Mouse (Mus musculus) limb, embryonic 14.5 days (tissue): ENCODE data around the gene Cmtr2. TPM values are rescaled to one million over a fixed set of nuclear protein-coding genes. Genes with fewer than 3 reads are reported as not detected.

ENCODE experiments used
- ATAC-seq: fragments of 200-750 bp; cut with Nextera tagmentation; 2 replicates; pipeline ENCODE4 v1.8.0; 2017; ENCODE audit warnings: low read depth, moderate number of reproducible peaks, moderate TSS enrichment; ENCODE audit not compliant: low FRiP score
- DNase-seq: peaks from one replicate; pipeline ENCODE4 v3.0.0-alpha.2; 2015; ENCODE audit warnings: low spot score
- H3K27ac ChIP-seq: fragments of 300-500 bp; sonication (generic); replicated peaks from 2 replicates; pipeline ENCODE4 v1.5.1; 2014; ENCODE audit warnings: low read depth, mild to moderate bottlenecking, low read length, moderate library complexity, mixed read lengths
- H3K27me3 ChIP-seq: fragments of 300-500 bp; sonication (generic); 2 replicates; pipeline ENCODE4 v1.6.1; 2014; ENCODE audit warnings: low read length, mixed read lengths; ENCODE audit not compliant: control insufficient read depth, insufficient read depth
- H3K36me3 ChIP-seq: fragments of 300-500 bp; sonication (generic); 2 replicates; pipeline ENCODE4 v1.6.1; 2014; ENCODE audit warnings: mild to moderate bottlenecking, low read length, moderate library complexity, mixed read lengths; ENCODE audit not compliant: control insufficient read depth, insufficient read depth
- H3K4me1 ChIP-seq: fragments of 300-500 bp; sonication (generic); 2 replicates; pipeline ENCODE4 v1.6.1; 2014; ENCODE audit warnings: antibody characterized with exemption, low read length, mixed read lengths; ENCODE audit not compliant: control insufficient read depth, insufficient read depth
- H3K4me2 ChIP-seq: fragments of 300-500 bp; sonication (generic); replicated peaks from 2 replicates; pipeline ENCODE4 v1.6.1; 2014; ENCODE audit warnings: low read depth, mild to moderate bottlenecking, low read length, moderate library complexity; ENCODE audit not compliant: severe bottlenecking
- H3K4me3 ChIP-seq: fragments of 300-500 bp; sonication (generic); replicated peaks from 2 replicates; pipeline ENCODE4 v1.5.1; 2014; ENCODE audit warnings: low read length
- H3K9ac ChIP-seq: fragments of 300-500 bp; sonication (generic); 2 replicates; pipeline ENCODE4 v1.6.1; 2014; ENCODE audit warnings: mild to moderate bottlenecking, low read depth, low read length, moderate library complexity; ENCODE audit not compliant: severe bottlenecking
- H3K9me3 ChIP-seq: fragments of 300-500 bp; sonication (generic); 2 replicates; pipeline ENCODE4 v1.6.1; 2016; ENCODE audit warnings: low read length; ENCODE audit not compliant: control insufficient read depth
- POLR2A ChIP-seq: fragments of 200-500 bp; IDR thresholded peaks from 2 replicates; pipeline ENCODE4 v1.8.0; 2012; ENCODE audit warnings: inconsistent platforms, mild to moderate bottlenecking, moderate library complexity, borderline replicate concordance; ENCODE audit not compliant: insufficient read depth, insufficient read length; ENCODE audit errors: extremely low read depth
- WGBS: fragments of 180-500 bp; shearing (Covaris S2); extraction: QIAGEN DNeasy Blood & Tissue Kit; methylation state at CpG from one replicate; pipeline ENCODE4 v1.1.7; 2014; 5-methylcytosine and 5-hydroxymethylcytosine counted together
- polyA plus RNA-seq, 2 experiments: library from polyadenylated mRNA; depleted of rRNA in 1 of 2; stranded (reverse) in 1 of 2; unstranded in 1 of 2; fragments of >200 nt; fragmentation: Nextera tagmentation in 1 of 2; extraction: Ambion mirVana in 1 of 2; gene quantifications; 2 replicates each; pipeline versions ENCODE4 v1.2.1 to v1.2.3; 2012 to 2014

The Cmtr2 gene
- polyA plus RNA-seq, 2 experiments = 6.8 to 8.6 TPM

GRCm38 (mm10) chr8:110273394-110273793, 57.9 kb downstream of the Cmtr2 start:
- no peak for DNase-seq

More at GRCm38 (mm10) chr8:110273394-110273793, 57.9 kb downstream of the Cmtr2 start:
- Histone ChIP-seq H3K9me3 (no peaks in the 10 kb centered on the region), H3K4me1 (no peaks in the 10 kb centered on the region), H3K27ac (no peak overlapping the region), H3K4me2 (no peak overlapping the region), H3K9ac (no peak overlapping the region), H3K27me3 (no peaks in the 10 kb centered on the region), H3K36me3 (no peaks in the 10 kb centered on the region), H3K4me3 (no peak overlapping the region)
- no peak for TF ChIP-seq POLR2A
- no peak for ATAC-seq
- WGBS = 61% methylated on average over 2 of the region's 2 CpGs

Other genes starting within 250 kb of the Cmtr2 start
- gene Tat, start 225.2 kb upstream of the Cmtr2 start, polyA plus RNA-seq (2012; rRNA removed) = 0.09 and 0.14 TPM in 2 replicates
- not detected in 2 replicates for gene Tat, start 225.2 kb upstream of the Cmtr2 start, polyA plus RNA-seq (2014; fragmentation: Nextera tagmentation; extraction: Ambion mirVana)
- 0.06 TPM in 1 of 2 replicates, not detected in the other for gene Chst4, start 175.9 kb upstream of the Cmtr2 start, polyA plus RNA-seq (2012; rRNA removed)
- not detected in 2 replicates for gene Chst4, start 175.9 kb upstream of the Cmtr2 start, polyA plus RNA-seq (2014; fragmentation: Nextera tagmentation; extraction: Ambion mirVana)
- 7.5 and 7.8 TPM in 2 replicates for gene Zfp612, start 135.9 kb upstream of the Cmtr2 start, polyA plus RNA-seq (2012; rRNA removed)
- 8.5 and 8.8 TPM in 2 replicates for gene Zfp612, start 135.9 kb upstream of the Cmtr2 start, polyA plus RNA-seq (2014; fragmentation: Nextera tagmentation; extraction: Ambion mirVana)
- gene Gm21964, start 114.5 kb upstream of the Cmtr2 start, polyA plus RNA-seq (2012; rRNA removed) = not detected in 2 replicates
- not detected in 2 replicates for gene Gm21964, start 114.5 kb upstream of the Cmtr2 start, polyA plus RNA-seq (2014; fragmentation: Nextera tagmentation; extraction: Ambion mirVana)
- not detected in 2 replicates for gene Gm17720, start 112.9 kb upstream of the Cmtr2 start, polyA plus RNA-seq (2012; rRNA removed)
- not detected in 2 replicates for gene Gm17720, start 112.9 kb upstream of the Cmtr2 start, polyA plus RNA-seq (2014; fragmentation: Nextera tagmentation; extraction: Ambion mirVana)
- 1.3 and 2.2 TPM in 2 replicates for gene Calb2, start 47.5 kb upstream of the Cmtr2 start, polyA plus RNA-seq (2012; rRNA removed)
- gene Calb2, start 47.5 kb upstream of the Cmtr2 start, polyA plus RNA-seq (2014; fragmentation: Nextera tagmentation; extraction: Ambion mirVana) = 4.5 and 5.1 TPM in 2 replicates
- 0.01 and 0.03 TPM in 2 replicates for gene Hydin, start 51.3 kb downstream of the Cmtr2 start, polyA plus RNA-seq (2012; rRNA removed)
- 0.07 TPM in 1 of 2 replicates, not detected in the other for gene Hydin, start 51.3 kb downstream of the Cmtr2 start, polyA plus RNA-seq (2014; fragmentation: Nextera tagmentation; extraction: Ambion mirVana)